24 mouse cellular contexts compared by ENCODE assay signal in genomic region chr15:98088889-98089288, GRCm38 (mm10). TPM values are rescaled to one million over a fixed set of nuclear protein-coding genes. Genes with fewer than 3 reads are reported as not detected.
A peak's percentile ranks its signal among the peaks of the same experiment; 100 is the strongest.
DNase-seq lines count a peak whose midpoint lies in the region; ATAC-seq and TF ChIP-seq lines count a peak whose summit lies in the region.
"Had no signal": no experiment of that assay in that cellular context is flagged by ENCODE, and none has a peak within 500 bp of the region (broad histone marks: within the 10 kb centered on the region; RNA-seq: fewer than 3 reads in every experiment).

No protein-coding gene starts in this region.

- TF ChIP-seq EP300 in liver, postnatal 0 days (IDR thresholded peaks at IDR 0.05; ENCODE audit: low read depth), result no peak
- TF ChIP-seq EP300 in MEL (IDR thresholded peaks at IDR 0.05; ENCODE audit: low read depth in 1 of 2, low read length in 2 of 2), result peak in 1 of 2 experiments; percentile 65; a peak in 2 of 4 replicates

- DNase-seq in liver, postnatal 0 days, result no peak
- no peak for DNase-seq in liver, embryonic 11.5 days (ENCODE audit: low spot score)
- DNase-seq in MEL (ENCODE audit: low read depth, low spot score), result no peak
- peak; percentile 30 for DNase-seq in thymus, postnatal 4 days
- no peak for DNase-seq in adrenal gland, postnatal 10 days
- no peak for DNase-seq in kidney, adult 18-20 months
- DNase-seq: cerebellum, adult 18-20 months; cerebellum, postnatal 36 days; embryo, embryonic 11 days; heart, postnatal 10 days; kidney, adult 9 months; kidney, postnatal 36 days had no signal

- 0 out of 2 replicates have a peak overlapping the region, but pooled peaks have one; percentile 0 for H3K4me2 ChIP-seq in liver, postnatal 0 days (ENCODE audit: low read depth, low read length)
- H3K4me2 ChIP-seq in liver, embryonic 11.5 days, result no peak overlapping the region
- H3K4me2 ChIP-seq: embryonic facial prominence, embryonic 13.5 days; forebrain, embryonic 12.5 days; heart, embryonic 12.5 days; intestine, embryonic 15.5 days; limb, embryonic 13.5 days; liver, embryonic 15.5 days; midbrain, embryonic 12.5 days; neural tube, embryonic 15.5 days had no signal

- no peak for ATAC-seq in liver, postnatal 0 days
- ATAC-seq in liver, embryonic 11.5 days (replicated peaks; ENCODE audit: low FRiP score), result no peak
- ATAC-seq: hindbrain, embryonic 16.5 days; intestine, embryonic 15.5 days had no signal

- no peak for TF ChIP-seq CTCF in liver, postnatal 0 days (IDR thresholded peaks at IDR 0.05; ENCODE audit: low read depth)
- no peak for TF ChIP-seq CTCF in MEL (IDR thresholded peaks at IDR 0.05 in 2 of 3, conservative IDR thresholded peaks at IDR 0.05 in 1 of 3; ENCODE audit: control insufficient read depth in 1 of 3, insufficient read depth in 1 of 3, low read depth in 2 of 3, low read length in 3 of 3, poor library complexity in 1 of 3, severe bottlenecking in 1 of 3)
- no peak for TF ChIP-seq CTCF in small intestine, adult 2 months (IDR thresholded peaks at IDR 0.05; ENCODE audit: extremely low read depth, insufficient read length, insufficient replicate concordance, low read depth, low read length)

- H3K36me3 ChIP-seq in liver, postnatal 0 days (replicated peaks; ENCODE audit: insufficient read depth, low read length), result peaks cover 16% of the 10 kb centered on the region
- peaks cover 4% of the 10 kb centered on the region for H3K36me3 ChIP-seq in liver, embryonic 11.5 days (ENCODE audit: control insufficient read depth, insufficient read depth, low read length)
- peaks cover 26 to 29% of the 10 kb centered on the region in 2 experiments for H3K36me3 ChIP-seq in MEL (ENCODE audit: control insufficient read depth in 1 of 2, insufficient read depth in 2 of 2, low read length in 2 of 2)
- peaks cover 14% of the 10 kb centered on the region for H3K36me3 ChIP-seq in small intestine, adult 2 months (ENCODE audit: control insufficient read depth, insufficient read depth, low read length)

- H3K27me3 ChIP-seq in liver, postnatal 0 days (ENCODE audit: insufficient read depth, low read length), result no peaks in the 10 kb centered on the region
- no peaks in the 10 kb centered on the region for H3K27me3 ChIP-seq in liver, embryonic 11.5 days (replicated peaks; ENCODE audit: control insufficient read depth, insufficient read depth, low read length)
- H3K27me3 ChIP-seq in MEL (ENCODE audit: control insufficient read depth in 1 of 2, insufficient read depth in 2 of 2, low read length in 2 of 2), result no peaks in the 10 kb centered on the region
- no peaks in the 10 kb centered on the region for H3K27me3 ChIP-seq in small intestine, adult 2 months (ENCODE audit: control insufficient read depth, insufficient read depth, low read length)
- H3K27me3 ChIP-seq: embryonic facial prominence, embryonic 13.5 days; forebrain, embryonic 12.5 days; heart, embryonic 12.5 days; intestine, embryonic 15.5 days; limb, embryonic 13.5 days; liver, embryonic 15.5 days; midbrain, embryonic 12.5 days; neural tube, embryonic 15.5 days had no signal

- H3K79me2 ChIP-seq in MEL (ENCODE audit: control insufficient read depth, insufficient read depth, low read length, poor library complexity), result peaks cover 45% of the 10 kb centered on the region

- peaks cover 6% of the 10 kb centered on the region; the same call in 1 of the 2 replicates for H3K4me1 ChIP-seq in liver, postnatal 0 days (ENCODE audit: insufficient read depth)
- H3K4me1 ChIP-seq in liver, embryonic 11.5 days (replicated peaks; ENCODE audit: control insufficient read depth, insufficient read depth, low read length), result peaks cover 7% of the 10 kb centered on the region
- H3K4me1 ChIP-seq in MEL (ENCODE audit: control insufficient read depth in 1 of 2, insufficient read depth in 2 of 2, low read length in 2 of 2), result peaks cover 22 to 23% of the 10 kb centered on the region in 2 experiments
- no peaks in the 10 kb centered on the region for H3K4me1 ChIP-seq in small intestine, adult 2 months (ENCODE audit: control insufficient read depth, insufficient read depth, insufficient read length, low read length)

- TF ChIP-seq RAD21 in MEL (IDR thresholded peaks at IDR 0.05; ENCODE audit: low read depth, low read length), result no peak

- TF ChIP-seq POLR2A in MEL (IDR thresholded peaks at IDR 0.05; ENCODE audit: control insufficient read depth in 1 of 2, insufficient read depth in 1 of 2, low read depth in 1 of 2, low read length in 2 of 2, poor library complexity in 1 of 2), result no peak
- TF ChIP-seq POLR2A in small intestine, adult 2 months (IDR thresholded peaks at IDR 0.05; ENCODE audit: low read depth, low read length), result no peak

- H3K27ac ChIP-seq in liver, postnatal 0 days (ENCODE audit: low read depth), result no peak overlapping the region
- H3K27ac ChIP-seq in liver, embryonic 11.5 days (ENCODE audit: low read depth, low read length), result no peak overlapping the region
- H3K27ac ChIP-seq in MEL (ENCODE audit: control insufficient read depth, low read depth, low read length), result no peak overlapping the region; the same call in 1 of the 2 replicates
- H3K27ac ChIP-seq in small intestine, adult 2 months (ENCODE audit: insufficient read depth, low read depth, low read length), result peak overlapping the region; percentile 24; the same call in 1 of the 2 replicates
- H3K27ac ChIP-seq: embryonic facial prominence, embryonic 13.5 days; forebrain, embryonic 12.5 days; hindbrain, embryonic 10.5 days; intestine, embryonic 15.5 days; limb, embryonic 13.5 days; liver, embryonic 15.5 days; midbrain, embryonic 12.5 days; neural tube, embryonic 15.5 days had no signal

- H3K9me3 ChIP-seq in liver, postnatal 0 days (ENCODE audit: low read length), result no peaks in the 10 kb centered on the region
- no peaks in the 10 kb centered on the region for H3K9me3 ChIP-seq in liver, embryonic 11.5 days (ENCODE audit: control insufficient read depth, low read length)
- H3K9me3 ChIP-seq in MEL (replicated peaks; ENCODE audit: insufficient read depth, low read length), result no peaks in the 10 kb centered on the region
- H3K9me3 ChIP-seq: embryonic facial prominence, embryonic 13.5 days; forebrain, embryonic 12.5 days; heart, embryonic 12.5 days; hindbrain, embryonic 10.5 days; intestine, embryonic 15.5 days; limb, embryonic 13.5 days; liver, embryonic 15.5 days; midbrain, embryonic 12.5 days; neural tube, embryonic 15.5 days had no signal

- no peak overlapping the region for H3K9ac ChIP-seq in liver, postnatal 0 days (replicated peaks)
- no peak overlapping the region for H3K9ac ChIP-seq in liver, embryonic 11.5 days (ENCODE audit: low read depth, low read length)
- no peak overlapping the region; the same call in 1 of the 2 replicates for H3K9ac ChIP-seq in MEL (ENCODE audit: control insufficient read depth, low read depth, low read length, poor library complexity, severe bottlenecking)
- H3K9ac ChIP-seq: embryonic facial prominence, embryonic 13.5 days; forebrain, embryonic 12.5 days; heart, embryonic 12.5 days; intestine, embryonic 15.5 days; limb, embryonic 13.5 days; liver, embryonic 15.5 days; midbrain, embryonic 12.5 days; neural tube, embryonic 15.5 days had no signal

- H3K4me3 ChIP-seq in liver, postnatal 0 days (ENCODE audit: low read depth, low read length), result no peak overlapping the region
- H3K4me3 ChIP-seq in liver, embryonic 11.5 days (ENCODE audit: low read depth, low read length), result no peak overlapping the region
- H3K4me3 ChIP-seq in MEL (ENCODE audit: control insufficient read depth in 1 of 2, insufficient read depth in 1 of 2, low read depth in 2 of 2, low read length in 2 of 2), result no peak overlapping the region; a peak in 1 of 4 replicates
- H3K4me3 ChIP-seq in small intestine, adult 2 months (ENCODE audit: low read depth, low read length), result no peak overlapping the region
- H3K4me3 ChIP-seq: embryonic facial prominence, embryonic 13.5 days; erythroblast, embryonic 14.5 days; forebrain, embryonic 12.5 days; heart, embryonic 12.5 days; hindbrain, embryonic 10.5 days; intestine, embryonic 15.5 days; limb, embryonic 13.5 days; liver, embryonic 15.5 days; midbrain, embryonic 12.5 days; neural tube, embryonic 15.5 days had no signal

- 75% methylated on average over 1 of the region's 1 CpGs for WGBS in liver, postnatal 0 days (ENCODE audit: insufficient replicate concordance)
- 86% methylated on average over 1 of the region's 1 CpGs for WGBS in liver, embryonic 11.5 days
- 63% methylated on average over 1 of the region's 1 CpGs for WGBS in small intestine, adult 2 months

TF ChIP-seq in MEL, 35 proteins besides CTCF, POLR2A, EP300 and RAD21:
- peak; percentile 69; the same call in 1 of the 2 replicates for TF ChIP-seq GATA1 (IDR thresholded peaks at IDR 0.05; ENCODE audit: low read depth, low read length)
- peak; percentile 44; the same call in 1 of the 2 replicates for TF ChIP-seq SIN3A (IDR thresholded peaks at IDR 0.05; ENCODE audit: low read length)
- no peak for TF ChIP-seq ZKSCAN1 (IDR thresholded peaks at IDR 0.05; ENCODE audit: low read depth, low read length)
- TF ChIP-seq TCF12 (IDR thresholded peaks at IDR 0.05; ENCODE audit: low read depth, low read length), result peak; percentile 72
- TF ChIP-seq TBP (IDR thresholded peaks at IDR 0.05; ENCODE audit: low read depth, low read length), result no peak
- TF ChIP-seq TAL1 (IDR thresholded peaks at IDR 0.05; ENCODE audit: low read length), result peak; percentile 23; the same call in 1 of the 2 replicates
- peak; percentile 81 for TF ChIP-seq ETS1 (IDR thresholded peaks at IDR 0.05; ENCODE audit: low read depth, low read length)
- no peak for TF ChIP-seq MYC (IDR thresholded peaks at IDR 0.05; ENCODE audit: low read depth, low read length)

RNA-seq across cellular contexts. Expression of gene Pfkm, which starts 3.5 kb away (rescaled TPM):
- polyA plus RNA-seq in liver, postnatal 0 days (2015; fragmentation: Nextera tagmentation; extraction: Ambion mirVana), result 9.1 and 9.2 TPM in 2 replicates
- 37.2 and 42.5 TPM in 2 replicates for polyA plus RNA-seq in liver, embryonic 11.5 days (2014; fragmentation: Nextera tagmentation; extraction: Ambion mirVana)
- total RNA-seq in MEL (2012; rRNA removed), result 96.0 and 150 TPM in 2 replicates
- 100 to 1,000 TPM in 1 of 2 experiments, not detected in 1; 125 TPM for polyA plus RNA-seq in MEL (2012; ENCODE audit: insufficient read depth in 1 of 2, insufficient read length in 2 of 2, low read depth in 1 of 2, low replicate concordance in 2 of 2, missing spikeins in 1 of 2)
- polyA plus RNA-seq in small intestine, adult 2 months (2012; rRNA removed), result 4.3 and 4.8 TPM in 2 replicates
- total RNA-seq in adrenal gland, postnatal 10 days (2021), result 100 to 1,000 TPM in 1 of 2 experiments, 10 to 100 TPM in 1; 77.0 to 168 TPM

RNA-seq across cellular contexts. Expression of gene Senp1, which starts 4.7 kb away (rescaled TPM):
- polyA plus RNA-seq in liver, postnatal 0 days (2015; fragmentation: Nextera tagmentation; extraction: Ambion mirVana), result 4.7 and 6.7 TPM in 2 replicates
- 37.9 and 38.6 TPM in 2 replicates for polyA plus RNA-seq in liver, embryonic 11.5 days (2014; fragmentation: Nextera tagmentation; extraction: Ambion mirVana)
- total RNA-seq in MEL (2012; rRNA removed), result 34.1 and 41.4 TPM in 2 replicates
- polyA plus RNA-seq in MEL (2012; ENCODE audit: insufficient read depth in 1 of 2, insufficient read length in 2 of 2, low read depth in 1 of 2, low replicate concordance in 2 of 2, missing spikeins in 1 of 2), result 10 to 100 TPM in 1 of 2 experiments, not detected in 1; 96.5 TPM
- 3.2 and 5.5 TPM in 2 replicates for polyA plus RNA-seq in small intestine, adult 2 months (2012; rRNA removed)
- 10 to 100 TPM; 17.2 to 22.8 TPM for total RNA-seq in adrenal gland, postnatal 10 days (2021)
